Mouse (Mus musculus): ENCODE data around the gene Arl5b. TPM values are rescaled to one million over a fixed set of nuclear protein-coding genes. Genes with fewer than 3 reads are reported as not detected.

Gene Arl5b
- polyA plus RNA-seq, 1 experiment from 2014 or later: 24.4 TPM

Other genes starting within 250 kb of the Arl5b start
- 8.5 and 10.0 TPM in 2 replicates for gene Nsun6, start 5.7 kb downstream of the Arl5b start, polyA plus RNA-seq (2015; fragmentation: Nextera tagmentation; extraction: Ambion mirVana)

Measured in stomach, embryonic 15.5 days (tissue).